Mouse (Mus musculus) C2C12 (cell line): ENCODE measurements around the gene Hjurp. TPM values are rescaled to one million over a fixed set of nuclear protein-coding genes. Genes with fewer than 3 reads are reported as not detected.
A peak's percentile ranks its signal among the peaks of the same experiment; 100 is the strongest.

Source experiments
- H3K27me3 ChIP-seq: one replicate; pipeline ENCODE4 v1.6.1; 2011; ENCODE audit not compliant: control insufficient read depth, insufficient read depth, insufficient read length
- H3K36me3 ChIP-seq: one replicate; pipeline ENCODE4 v1.6.1; 2011; ENCODE audit not compliant: control insufficient read depth, insufficient read depth
- H3K4me3 ChIP-seq: one replicate; pipeline ENCODE4 v1.5.1; 2011; ENCODE audit warnings: mild to moderate bottlenecking, control low read depth; ENCODE audit not compliant: poor library complexity, insufficient read depth, severe bottlenecking
- H3K79me2 ChIP-seq: one replicate; pipeline ENCODE4 v1.6.1; 2011; ENCODE audit not compliant: control insufficient read depth, insufficient read depth
- H3K79me3 ChIP-seq: one replicate; pipeline ENCODE4 v1.6.1; 2011; ENCODE audit warnings: low read depth, control low read depth
- H3ac ChIP-seq: one replicate; pipeline ENCODE3; 2011; ENCODE audit warnings: low read depth; ENCODE audit not compliant: control insufficient read depth, insufficient read length
- CEBPB ChIP-seq: IDR thresholded peaks from one replicate; pipeline ENCODE4 v1.6.1; 2011; ENCODE audit warnings: low read depth, mild to moderate bottlenecking, control low read depth, moderate library complexity
- CTCF ChIP-seq: IDR thresholded peaks from one replicate; pipeline ENCODE4 v1.5.1; 2011; ENCODE audit not compliant: control insufficient read depth, insufficient read depth, insufficient read length
- FOSL1 ChIP-seq: IDR thresholded peaks from one replicate; pipeline ENCODE4 v1.8.0; 2011; ENCODE audit warnings: mild to moderate bottlenecking, low read length; ENCODE audit not compliant: poor library complexity, insufficient read depth, severe bottlenecking
- MAX ChIP-seq: IDR thresholded peaks from one replicate; pipeline ENCODE4 v1.6.1; 2011; ENCODE audit warnings: mild to moderate bottlenecking, control low read depth
- MYOD1 ChIP-seq: IDR thresholded peaks from one replicate; pipeline ENCODE4 v1.6.1; 2011; ENCODE audit warnings: low read depth; ENCODE audit not compliant: control insufficient read depth, insufficient read length
- MYOG ChIP-seq: IDR thresholded peaks from one replicate; pipeline ENCODE4 v1.6.1; 2011; ENCODE audit not compliant: control insufficient read depth, insufficient read length; ENCODE audit errors: extremely low read depth
- USF1 ChIP-seq: IDR thresholded peaks from one replicate; pipeline ENCODE4 v1.6.1; 2011; ENCODE audit warnings: low read depth, mild to moderate bottlenecking, control low read depth, moderate library complexity
- polyA plus RNA-seq: library from polyadenylated mRNA; unstranded; fragments of >200 nt; fragmentation: generic; extraction: Trizol; gene quantifications from one replicate; pipeline ENCODE4 v1.2.1, GENCODE M21; 2012; ENCODE audit warnings: missing spikeins

The Hjurp gene
- polyA plus RNA-seq, 1 experiment, result 54.4 TPM

- H3K79me3 ChIP-seq, result peaks cover 27% of the 10 kb centered on the region
- peaks cover 17% of the 10 kb centered on the region for H3K36me3 ChIP-seq
- H3K4me3 ChIP-seq, result no peak overlapping the region
- no peak overlapping the region for H3ac ChIP-seq
- no peaks in the 10 kb centered on the region for H3K27me3 ChIP-seq
- H3K79me2 ChIP-seq, result peaks cover 29% of the 10 kb centered on the region
- TF ChIP-seq CTCF, result no peak
- TF ChIP-seq CEBPB, result no peak
- no peak for TF ChIP-seq MYOG
- no peak for TF ChIP-seq USF1
- no peak for TF ChIP-seq MYOD1
- TF ChIP-seq MAX, result no peak
- TF ChIP-seq FOSL1, result no peak
Measured at GRCm38 (mm10) chr1:88279111-88280005, 1.9 kb upstream of the Hjurp start.

GRCm38 (mm10) chr1:88277818-88278511, 532 bp upstream of the Hjurp start:
- H3K79me3 ChIP-seq, result peaks cover 39% of the 10 kb centered on the region
- no peak overlapping the region for H3ac ChIP-seq
- no peak overlapping the region for H3K4me3 ChIP-seq
- no peaks in the 10 kb centered on the region for H3K27me3 ChIP-seq
- peaks cover 30% of the 10 kb centered on the region for H3K36me3 ChIP-seq
- TF ChIP-seq CEBPB, result no peak
- TF ChIP-seq MYOD1, result no peak
- TF ChIP-seq MYOG, result no peak
- no peak for TF ChIP-seq USF1
- TF ChIP-seq FOSL1, result no peak
- no peak for TF ChIP-seq CTCF
- no peak for TF ChIP-seq MAX
- H3K79me2 ChIP-seq, result peaks cover 43% of the 10 kb centered on the region

DNA sequence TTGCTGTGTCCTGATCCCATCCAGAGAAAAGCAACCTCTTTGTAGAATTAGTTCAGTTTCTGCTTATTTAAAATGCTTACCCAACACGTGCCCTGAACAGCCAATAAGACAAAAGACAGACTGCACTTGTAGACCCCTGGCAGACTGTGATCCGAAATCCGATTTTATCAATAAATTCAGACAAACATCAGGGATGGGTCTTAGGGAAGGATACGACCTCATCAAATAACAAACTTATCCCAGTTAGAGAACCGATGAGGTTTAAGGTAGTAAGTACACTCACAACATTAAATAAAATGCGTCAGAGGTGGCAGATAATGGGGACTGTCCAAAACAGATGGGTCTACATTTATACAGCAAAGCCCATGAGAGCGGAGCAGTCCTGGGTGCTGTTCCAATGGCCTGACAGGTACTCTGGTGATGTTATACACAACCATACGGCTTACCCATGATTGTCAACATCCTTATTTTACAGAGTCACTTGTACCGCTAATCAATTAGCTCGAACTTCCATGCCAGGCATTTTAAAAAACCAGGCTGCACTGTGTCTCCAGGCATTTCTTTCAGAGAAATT, 822 bp downstream of the Hjurp start:
- Histone ChIP-seq H3K79me3 (peaks cover 46% of the 10 kb centered on the region), H3K4me3 (peak overlapping the region; percentile 48), H3K36me3 (peaks cover 44% of the 10 kb centered on the region), H3K79me2 (peaks cover 55% of the 10 kb centered on the region), H3ac (peak overlapping the region; percentile 87), H3K27me3 (no peaks in the 10 kb centered on the region)
- TF ChIP-seq MYOG (no peak), USF1 (peak; percentile 87)

- Histone ChIP-seq H3K79me2 (peaks cover 58% of the 10 kb centered on the region), H3K27me3 (no peaks in the 10 kb centered on the region), H3K79me3 (peaks cover 46% of the 10 kb centered on the region), H3K36me3 (peaks cover 48% of the 10 kb centered on the region), H3K4me3 (peak overlapping the region; percentile 48), H3ac (peak overlapping the region; percentile 87)
- no peak for TF ChIP-seq CTCF
- no peak for TF ChIP-seq USF1
- no peak for TF ChIP-seq MAX
Measured at GRCm38 (mm10) chr1:88275698-88276523, 1.5 kb downstream of the Hjurp start.

- H3K27me3 ChIP-seq, result no peaks in the 10 kb centered on the region
- H3K79me3 ChIP-seq, result peaks cover 46% of the 10 kb centered on the region
- peaks cover 58% of the 10 kb centered on the region for H3K79me2 ChIP-seq
- no peak overlapping the region for H3K4me3 ChIP-seq
- TF ChIP-seq CEBPB, result no peak
- H3K36me3 ChIP-seq, result peaks cover 50% of the 10 kb centered on the region
- H3ac ChIP-seq, result no peak overlapping the region
Measured at GRCm38 (mm10) chr1:88275078-88275680, 2.3 kb downstream of the Hjurp start.
